Mouse (Mus musculus) spleen, embryonic (tissue): ENCODE data around the gene Myh7.

Experiments used
- CTCF ChIA-PET: fragments of 350-600 bp; sonication (Branson Sonifier 250); formaldehyde crosslinking; loops from one replicate; lab custom pipeline; 2022; lab: Charles Lee

Myh7 gene

DNA sequence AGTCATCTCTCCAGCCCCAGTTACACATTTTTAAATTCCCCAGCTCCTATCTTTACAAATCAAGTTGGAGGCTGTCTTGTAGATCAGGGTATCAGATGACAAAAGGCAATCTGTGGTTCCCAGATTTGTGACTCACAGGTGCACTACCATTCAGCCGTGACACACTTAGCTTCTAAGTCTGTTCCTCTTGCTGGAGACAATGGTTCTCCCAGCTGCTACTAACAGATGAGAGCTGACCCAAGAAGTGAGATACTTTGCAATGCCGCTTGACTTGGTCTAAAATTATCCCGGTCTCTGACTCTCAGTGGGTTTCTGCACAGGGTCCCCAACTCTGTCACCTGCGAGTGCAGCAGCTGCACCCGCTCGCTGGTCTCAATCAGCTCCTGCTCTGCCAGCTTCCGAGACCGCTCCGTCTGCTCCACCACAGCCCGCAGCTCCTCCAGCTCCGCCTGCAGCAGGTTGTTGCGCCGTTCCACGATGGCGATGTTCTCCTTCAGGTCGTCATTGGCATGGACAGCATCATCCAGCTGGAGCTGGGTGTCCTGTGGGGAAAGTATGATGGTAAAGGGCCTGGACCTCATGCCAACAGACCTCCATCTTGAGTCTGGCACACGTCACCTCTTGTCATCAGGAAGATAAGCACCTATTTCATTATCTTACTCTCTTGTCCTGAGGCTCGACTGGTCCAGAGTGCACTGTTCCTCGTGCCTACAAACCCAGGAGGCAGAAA is 48.3 kb downstream of the Myh7 start:
- CTCF ChIA-PET, result interaction anchor here (0.5 kb wide), 1 partner anchor 80 kb away, joined by 14 read pairs; no protein-coding TSS in a partner anchor

DNA sequence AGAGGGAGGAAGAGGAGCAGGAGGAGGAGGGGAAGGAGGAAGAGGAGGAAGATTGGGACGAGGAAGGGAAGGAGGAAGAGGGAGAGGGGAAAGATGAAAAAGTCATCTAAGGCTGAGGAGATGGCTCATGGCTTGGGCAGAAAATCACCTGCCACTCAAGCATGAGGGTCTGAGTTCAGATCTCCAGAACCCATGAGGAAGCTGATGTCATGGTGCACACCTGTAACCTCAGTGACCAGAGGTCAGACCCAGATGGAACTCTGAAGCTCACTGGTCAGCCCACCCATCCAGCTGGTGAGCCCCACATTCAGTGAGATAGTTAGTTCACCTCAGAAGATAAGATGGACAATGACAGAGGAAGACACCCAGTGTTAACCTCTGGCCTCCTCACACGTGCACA is 49.5 kb downstream of the Myh7 start:
- CTCF ChIA-PET, result no interaction called here

DNA sequence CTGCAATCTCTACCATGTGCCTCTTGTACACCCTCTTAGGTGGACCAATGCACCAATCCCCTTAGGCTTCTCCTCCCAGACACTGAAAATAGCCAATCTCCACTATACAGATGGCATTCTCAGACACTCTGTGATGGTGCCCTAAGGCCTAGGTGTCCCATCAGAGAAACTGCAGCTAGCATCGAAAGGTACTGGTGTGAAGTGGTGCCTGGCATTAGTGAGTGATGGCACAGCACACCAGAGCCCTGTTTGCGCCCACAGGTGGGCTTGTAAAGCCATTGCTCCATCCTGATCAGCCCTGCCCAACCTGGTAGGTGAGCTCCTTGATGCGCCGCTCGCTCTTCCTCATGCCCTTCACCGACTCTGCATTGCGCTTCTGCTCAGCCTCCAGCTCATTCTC is 50.5 kb downstream of the Myh7 start:
- CTCF ChIA-PET, result no interaction called here

DNA sequence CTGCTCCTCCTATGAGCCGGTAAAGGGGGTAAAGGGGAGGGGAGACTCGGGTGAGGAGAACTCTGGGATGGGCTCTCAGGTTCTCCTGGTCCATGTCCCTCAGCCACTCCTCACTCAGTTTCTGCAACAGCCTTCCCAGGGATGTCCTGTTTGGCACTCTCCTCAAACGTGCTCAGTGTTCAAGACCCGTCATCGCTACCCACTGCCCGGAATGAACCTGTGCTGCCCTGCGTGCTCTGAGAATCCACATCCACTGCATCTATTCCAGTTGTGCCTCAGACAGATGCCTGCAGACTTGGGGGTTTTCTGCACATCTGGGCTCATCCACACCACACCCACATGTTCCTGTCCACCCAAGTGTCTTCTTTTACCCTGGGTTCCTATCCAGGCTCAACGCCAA is 51.9 kb downstream of the Myh7 start:
- CTCF ChIA-PET, result no interaction called here

DNA sequence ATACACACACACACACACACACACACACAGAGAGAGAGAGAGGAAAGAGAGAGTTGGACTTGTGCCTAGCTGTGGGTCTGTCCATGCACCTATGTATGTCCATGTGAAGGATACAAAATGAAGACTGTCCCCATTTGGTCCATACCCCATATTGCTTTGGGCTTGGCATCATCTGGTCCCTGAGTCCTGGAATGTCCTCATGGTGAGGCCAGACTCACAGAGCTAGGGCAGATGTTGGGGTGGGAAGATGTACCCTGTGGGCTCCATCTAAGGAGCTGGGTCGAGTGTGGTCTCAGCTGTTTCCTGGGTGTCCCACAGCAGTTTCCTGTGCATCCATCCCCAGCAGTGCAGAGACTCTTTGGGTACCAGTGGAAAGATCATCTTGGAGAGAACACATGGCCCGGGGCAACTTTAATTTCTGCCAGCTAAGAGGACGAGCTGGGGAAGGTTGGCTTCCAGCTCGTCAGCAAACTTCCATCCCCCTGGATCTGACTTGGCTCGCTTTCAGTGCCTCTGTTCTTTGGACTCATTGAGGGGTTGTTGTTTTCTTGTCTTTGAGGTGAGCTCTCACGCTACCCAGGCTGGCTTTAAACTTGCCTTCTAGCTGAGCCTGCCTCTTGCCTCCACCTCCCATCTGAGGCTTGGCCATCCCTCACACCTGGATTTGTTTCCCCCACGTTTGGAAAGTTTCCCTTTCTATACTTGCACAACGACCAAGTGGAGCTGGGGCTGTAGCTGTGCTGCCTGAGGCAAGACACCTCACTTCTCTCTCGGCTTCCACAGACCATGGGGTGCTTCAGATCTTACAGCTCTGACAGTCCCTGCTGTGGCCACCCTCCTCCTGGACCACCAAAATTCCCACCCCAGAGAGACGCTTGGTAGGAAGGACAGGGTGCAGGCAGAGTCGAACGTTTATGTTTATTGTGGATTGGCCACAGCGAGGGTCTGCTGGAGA is 53.1 kb downstream of the Myh7 start:
- CTCF ChIA-PET, result interaction anchor here (0.7 kb wide), 1 partner anchor 116 kb away, joined by 7 read pairs; no protein-coding TSS in a partner anchor

DNA sequence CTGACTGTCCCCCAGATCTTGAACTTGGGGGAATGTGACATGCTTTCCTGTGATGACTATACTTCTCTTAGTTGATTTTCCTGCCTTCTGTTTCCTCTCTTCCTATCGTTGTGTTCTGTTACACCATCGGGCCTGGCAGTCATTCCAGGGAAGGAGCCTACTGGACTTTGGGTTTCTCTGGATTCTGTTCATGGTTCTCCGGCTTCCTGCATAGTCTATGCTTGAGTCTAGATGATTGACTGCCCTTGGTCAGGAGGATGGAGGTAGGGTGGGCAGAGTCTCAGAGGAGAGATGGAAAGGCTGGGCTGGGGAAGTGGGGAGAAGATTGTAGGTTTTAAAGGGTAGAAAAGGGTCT is 54.3 kb downstream of the Myh7 start:
- CTCF ChIA-PET, result no interaction called here

DNA sequence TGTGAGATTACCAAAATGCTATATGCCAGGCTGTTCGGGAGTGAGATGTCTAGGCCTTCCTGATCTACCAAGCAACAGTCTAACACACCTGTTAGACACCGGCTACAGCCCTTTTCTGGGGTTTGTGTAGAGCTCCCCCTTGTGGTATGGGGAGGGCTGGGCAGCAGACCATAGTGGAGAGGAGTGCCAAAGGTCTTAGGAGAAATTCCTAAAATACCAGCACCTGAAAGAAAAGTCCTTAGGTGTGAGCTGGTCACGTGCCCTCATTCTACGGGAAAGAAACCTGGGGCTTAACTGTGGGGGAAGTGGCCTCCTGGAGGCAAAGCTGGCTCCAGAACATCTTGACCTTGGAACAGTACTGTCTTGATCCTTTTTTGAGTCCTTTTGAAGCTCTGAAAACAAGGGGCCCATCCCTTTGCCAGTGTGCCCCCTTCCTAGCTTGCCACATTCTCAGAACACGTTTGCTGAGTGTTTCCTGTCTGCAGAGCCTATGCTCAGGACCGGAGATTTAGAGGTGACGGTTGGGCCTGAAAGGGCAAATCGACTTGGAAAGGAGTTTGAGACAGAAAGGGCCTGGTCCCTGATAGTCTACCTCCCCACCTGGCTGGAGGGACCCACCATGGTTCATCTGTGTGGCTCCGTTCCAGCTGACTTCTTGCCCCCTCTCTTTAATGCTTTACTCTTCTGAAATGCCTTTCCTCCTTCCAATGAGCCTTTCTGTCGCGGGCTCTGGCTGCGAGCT is 54.8 kb downstream of the Myh7 start:
- CTCF ChIA-PET, result interaction anchor here (0.6 to 1.1 kb wide), 2 partner anchors 96 to 104 kb away, joined by 3 to 15 read pairs; no protein-coding TSS in a partner anchor

DNA sequence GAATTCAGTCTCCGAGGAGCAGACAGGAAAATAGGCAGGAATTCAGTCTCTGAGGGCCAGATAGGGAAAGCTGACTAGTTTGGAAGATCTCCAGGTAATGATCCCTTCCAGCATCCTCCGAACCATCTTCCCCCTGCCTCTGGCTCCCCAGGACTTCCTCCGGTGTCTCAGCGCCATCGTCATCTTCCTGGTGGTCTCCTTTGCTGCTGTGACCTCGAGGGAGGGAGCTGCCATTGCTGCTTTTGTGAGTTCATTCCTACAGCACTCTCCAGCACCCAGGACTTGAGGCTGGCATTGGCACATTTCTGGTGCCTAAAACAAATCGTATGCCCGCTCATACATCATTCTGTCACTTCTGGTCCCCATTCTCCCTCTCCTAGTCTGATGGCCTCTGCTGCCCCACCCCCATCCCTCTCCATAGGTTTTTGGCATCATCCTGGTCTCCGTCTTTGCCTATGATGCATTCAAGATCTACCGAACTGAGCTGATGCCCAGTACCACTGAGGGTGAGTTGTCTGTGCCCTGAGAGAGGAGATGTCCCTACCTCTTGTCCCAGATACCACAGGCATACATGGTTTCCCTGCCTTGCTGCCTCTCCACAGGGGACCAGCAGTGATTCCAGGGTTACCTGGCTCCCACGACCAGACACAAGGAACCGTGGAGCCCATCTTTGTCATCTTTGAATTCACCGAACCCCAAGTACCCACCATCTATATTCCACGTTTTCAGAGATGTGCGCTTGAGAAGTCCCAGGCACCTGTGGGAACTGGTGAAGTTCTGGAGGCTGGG is 55.8 kb downstream of the Myh7 start:
- CTCF ChIA-PET, result interaction anchor here (0.6 to 1.1 kb wide), 3 partner anchors 16 to 332 kb away, joined by 3 to 4 read pairs (median 3); no protein-coding TSS in a partner anchor

DNA sequence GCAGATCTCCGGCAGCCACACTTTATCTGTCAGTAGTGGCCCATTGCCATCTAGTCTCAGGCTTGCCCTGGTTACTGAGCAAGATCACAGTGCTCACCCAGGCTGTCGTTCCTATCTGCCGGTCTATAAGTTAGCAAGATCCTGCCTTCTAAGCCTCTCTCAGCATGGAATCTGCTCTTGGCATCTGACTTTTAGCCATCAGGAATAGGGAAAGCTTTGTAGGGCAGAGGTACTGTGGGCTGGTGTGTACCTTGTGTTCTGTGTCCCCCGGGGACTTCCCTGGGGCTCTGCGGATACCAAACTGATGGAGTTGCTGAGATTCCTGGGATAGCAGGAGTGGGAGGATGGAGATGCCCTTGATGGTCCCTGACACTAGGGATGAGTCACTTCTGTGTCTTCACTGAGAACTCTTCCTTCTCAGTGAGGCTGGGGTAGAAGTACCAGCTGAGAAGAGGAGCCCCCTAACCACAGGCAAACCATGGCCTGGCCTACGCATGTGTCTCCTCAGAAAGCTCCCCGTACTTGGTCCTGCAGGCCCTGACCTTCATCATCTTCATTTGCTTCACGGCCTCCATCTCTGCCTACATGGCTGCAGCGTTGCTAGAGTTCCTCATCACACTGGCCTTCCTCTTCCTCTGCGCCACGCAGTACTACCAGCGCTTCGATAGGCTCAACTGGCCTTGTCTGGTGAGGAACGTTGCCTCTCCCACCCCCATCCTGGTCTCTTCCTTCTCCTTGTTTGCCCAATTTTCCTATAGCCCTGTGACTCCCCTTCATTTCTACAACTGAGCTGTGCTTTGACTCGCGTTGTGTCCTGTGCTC is 56.9 kb downstream of the Myh7 start:
- CTCF ChIA-PET, result interaction anchor here (0.6 kb wide), 2 partner anchors 111 to 334 kb away, joined by 4 to 7 read pairs; no protein-coding TSS in a partner anchor

DNA sequence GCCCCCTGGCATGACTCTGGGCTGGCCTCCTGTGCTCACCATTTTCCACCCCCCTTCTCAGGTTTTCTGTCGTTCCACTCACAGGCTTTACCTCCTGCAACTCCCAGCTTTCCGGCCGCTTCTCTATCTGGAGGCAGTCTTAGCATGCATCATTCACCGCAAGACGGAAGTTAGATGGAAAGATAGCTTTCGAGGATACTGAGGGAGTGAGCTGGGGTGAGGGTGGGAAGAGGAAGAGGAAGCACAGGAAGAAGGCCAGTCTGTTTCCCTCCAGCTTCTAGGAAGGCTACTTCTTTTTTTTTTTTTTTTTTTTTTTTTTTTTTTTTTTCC is 57.6 kb downstream of the Myh7 start:
- CTCF ChIA-PET, result no interaction called here

DNA sequence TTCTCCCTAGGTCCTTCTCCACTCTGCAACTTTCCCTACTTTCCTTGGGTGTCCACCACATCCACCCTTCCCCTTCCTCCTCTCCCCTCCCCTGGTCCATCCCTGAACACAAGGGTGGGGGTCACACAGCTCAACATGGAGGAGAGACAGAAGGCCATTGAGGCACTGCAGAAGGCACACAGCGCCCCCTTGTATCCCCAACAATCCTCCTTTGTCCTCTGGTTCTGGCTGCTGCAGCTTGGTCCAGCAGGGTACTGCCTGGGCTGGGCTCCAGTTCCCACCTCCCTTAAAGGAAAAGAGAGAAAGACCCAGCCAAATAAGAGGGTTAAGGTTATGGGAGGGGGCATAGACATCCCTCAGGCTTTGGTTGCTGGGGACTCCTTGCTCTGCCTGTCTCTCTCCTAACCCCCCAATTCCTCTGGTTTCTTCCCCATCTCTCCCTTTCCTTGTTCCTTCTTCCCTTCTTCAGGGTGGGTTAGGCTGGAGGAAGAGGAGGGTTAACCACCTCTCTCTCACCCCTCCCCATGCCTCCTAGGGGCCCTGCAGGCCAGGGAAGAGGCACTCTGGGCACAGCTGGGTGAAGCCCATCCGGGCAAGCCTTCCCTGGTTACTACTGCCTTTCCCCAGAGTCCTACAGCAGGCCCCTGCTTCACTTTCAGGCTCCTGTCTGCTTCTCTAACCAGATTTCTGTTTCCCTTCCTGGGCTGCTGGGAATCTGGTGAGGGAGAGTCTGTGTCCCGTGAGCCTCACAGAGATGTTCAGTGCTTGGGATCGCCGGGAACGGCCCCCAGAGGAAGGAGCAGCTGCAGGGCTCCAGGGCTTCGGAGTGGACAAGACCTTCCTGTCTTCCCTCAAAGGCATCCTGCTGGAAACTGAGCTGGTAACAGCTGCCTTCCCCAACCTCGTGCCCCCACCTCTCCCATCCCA is 58.3 kb downstream of the Myh7 start, which contains the start of gene Cmtm5:
TSS of gene Cmtm5 (plus strand) at position 358 of the 927 bp plus-strand sequence.
- CTCF ChIA-PET, result no interaction called here

DNA sequence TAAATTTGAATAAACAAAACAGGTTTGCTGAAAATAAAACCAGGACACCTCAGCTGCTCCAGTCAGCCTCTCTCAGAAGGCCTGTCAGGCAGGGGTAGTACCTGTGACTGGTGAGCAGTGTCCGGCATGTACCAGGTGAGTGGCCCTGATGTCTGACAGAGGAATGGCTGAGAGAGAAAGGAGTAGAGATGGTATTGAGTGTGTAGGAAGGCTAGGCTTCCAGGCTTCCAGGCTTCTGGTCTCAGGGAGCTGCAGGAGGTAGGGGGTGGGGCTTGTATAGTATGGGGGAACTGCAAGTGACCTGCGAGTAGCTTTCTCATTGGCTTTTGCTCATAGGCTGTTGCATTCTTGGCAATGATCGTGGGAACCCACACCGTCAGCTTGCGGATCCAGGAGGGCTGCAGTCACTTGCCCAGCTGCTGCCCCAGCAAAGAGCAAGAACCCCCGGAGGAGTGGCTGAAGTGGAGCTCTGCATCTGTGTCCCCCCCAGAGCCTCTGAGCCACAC is 61.7 kb downstream of the Myh7 start, which contains the start of gene Il25:
TSS of gene Il25 (plus strand) at position 51 of the 506 bp plus-strand sequence.
- CTCF ChIA-PET, result no interaction called here

DNA sequence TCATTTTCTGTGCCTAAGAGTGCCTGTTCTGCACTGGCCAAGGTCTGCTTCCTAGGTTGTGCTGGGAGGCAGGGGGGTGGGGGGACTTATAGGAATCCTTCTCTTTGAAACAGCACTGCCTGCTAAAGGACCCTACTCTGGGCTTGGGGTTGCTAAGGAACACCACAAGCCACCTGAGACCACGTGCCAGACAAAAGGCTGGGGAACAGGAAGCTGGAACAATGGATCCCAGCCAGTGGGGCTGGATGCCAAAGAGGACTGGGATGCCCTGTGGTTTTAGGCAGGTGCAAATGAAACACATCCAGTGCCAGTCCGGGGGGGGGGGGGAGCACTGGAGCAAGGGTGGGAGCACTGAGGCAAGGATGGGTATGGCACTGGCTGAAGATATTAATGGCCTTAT is 64.0 kb downstream of the Myh7 start:
- CTCF ChIA-PET, result interaction anchor here (0.8 kb wide), 1 partner anchor 20 kb away, joined by 7 read pairs; no protein-coding TSS in a partner anchor

DNA sequence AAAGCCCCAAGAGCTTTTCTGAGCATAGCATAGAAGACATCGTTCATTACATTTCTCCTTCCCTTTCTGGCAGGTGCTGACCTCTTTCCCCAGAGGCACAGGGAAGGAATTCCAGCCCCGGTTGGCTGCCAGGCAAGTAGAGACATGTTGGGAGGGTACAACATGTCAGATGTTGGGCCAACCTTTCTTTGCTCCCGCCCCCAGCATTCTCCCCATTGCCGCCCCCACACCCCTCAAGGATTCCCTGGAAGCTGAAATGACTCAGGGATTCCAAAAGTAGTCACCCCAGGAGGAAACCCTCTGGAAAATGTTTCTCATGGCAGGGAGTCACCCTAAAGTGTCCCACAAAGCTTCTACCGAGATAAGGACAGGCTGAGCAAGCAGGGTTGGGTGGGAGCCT is 64.6 kb downstream of the Myh7 start:
- CTCF ChIA-PET, result interaction anchor here (0.8 kb wide), 1 partner anchor 20 kb away, joined by 7 read pairs; no protein-coding TSS in a partner anchor

DNA sequence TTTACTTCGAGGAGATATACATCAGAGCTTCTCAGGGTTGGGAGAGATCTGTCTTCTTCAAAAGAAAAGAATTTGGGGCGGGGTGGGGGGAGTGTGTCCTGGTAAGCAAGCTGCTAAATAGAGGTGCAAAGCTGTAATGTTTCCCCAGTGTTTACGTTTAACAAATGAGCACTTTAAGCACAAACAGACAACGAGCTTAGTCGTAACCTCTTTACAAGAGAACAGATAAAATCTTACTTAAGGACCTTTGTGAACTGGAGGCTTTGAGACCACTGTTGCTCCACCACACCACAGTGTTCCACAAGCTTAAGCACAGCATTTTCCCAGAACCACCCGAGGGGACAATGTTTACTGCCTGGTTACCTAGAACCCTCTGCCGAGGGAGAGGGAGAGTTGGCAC is 67.1 kb downstream of the Myh7 start:
- CTCF ChIA-PET, result no interaction called here

DNA sequence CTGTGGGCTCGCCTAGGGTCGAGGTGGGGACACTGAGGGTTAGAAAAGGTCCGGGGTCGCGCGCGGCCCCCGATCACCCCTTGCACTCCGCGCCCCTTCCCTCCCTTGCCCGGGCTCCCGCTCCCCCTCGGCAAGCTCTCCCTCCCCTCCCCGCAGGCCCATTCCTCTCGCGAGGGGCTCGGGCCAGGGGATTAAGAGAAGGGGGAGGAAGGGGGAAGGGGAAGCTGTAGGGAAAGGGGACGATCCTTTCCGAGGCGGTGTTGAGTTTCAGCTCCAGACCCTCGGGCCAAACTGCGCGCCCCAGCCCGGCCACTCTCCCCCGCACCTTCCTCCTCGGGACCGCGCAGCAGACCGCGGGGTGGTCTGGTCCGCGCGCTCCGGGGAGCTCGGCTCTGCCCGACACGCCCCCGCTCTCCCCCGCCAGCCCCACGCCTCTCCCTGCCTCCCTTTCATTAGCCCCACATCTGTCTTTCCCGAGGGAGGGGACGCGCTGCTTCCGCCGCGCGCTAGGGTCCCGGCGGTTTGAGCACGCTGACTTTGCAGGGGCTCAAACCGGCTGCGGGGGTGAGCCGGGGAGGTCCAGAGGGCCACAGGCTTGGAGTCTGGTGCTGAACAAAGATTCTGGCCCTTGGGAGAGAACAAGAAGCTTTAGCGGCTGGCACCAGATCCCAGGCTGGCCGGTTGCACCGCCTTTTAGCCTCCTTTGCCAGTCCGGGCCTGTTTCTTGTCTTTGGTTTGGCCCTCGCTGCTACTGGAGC is 67.8 kb downstream of the Myh7 start:
- CTCF ChIA-PET, result no interaction called here
